Mouse (Mus musculus) heart, embryonic 12.5 days (tissue): ENCODE measurements around the gene Mta3. TPM values are rescaled to one million over a fixed set of nuclear protein-coding genes. Genes with fewer than 3 reads are reported as not detected.

ENCODE experiments used
- ATAC-seq: fragments of 200-750 bp; cut with Nextera tagmentation; 2 replicates; pipeline ENCODE4 v1.8.0; 2017; ENCODE audit warnings: moderate TSS enrichment, moderate library complexity; ENCODE audit not compliant: insufficient number of reproducible peaks, low FRiP score
- H3K27ac ChIP-seq: fragments of 300-500 bp; sonication (generic); 2 replicates; pipeline ENCODE4 v1.5.1; 2016; ENCODE audit warnings: mild to moderate bottlenecking, moderate library complexity; ENCODE audit not compliant: poor library complexity, severe bottlenecking
- H3K27me3 ChIP-seq: fragments of 300-500 bp; sonication (generic); replicated peaks from 2 replicates; pipeline ENCODE4 v1.6.1; 2016; ENCODE audit warnings: mild to moderate bottlenecking, moderate library complexity
- H3K36me3 ChIP-seq: fragments of 300-500 bp; sonication (generic); 2 replicates; pipeline ENCODE4 v1.6.1; 2016; ENCODE audit warnings: mild to moderate bottlenecking, moderate library complexity
- H3K4me1 ChIP-seq: fragments of 300-500 bp; sonication (generic); replicated peaks from 2 replicates; pipeline ENCODE4 v1.6.1; 2016; ENCODE audit warnings: mild to moderate bottlenecking
- H3K4me2 ChIP-seq: fragments of 300-500 bp; sonication (generic); 2 replicates; pipeline ENCODE4 v1.6.1; 2016; ENCODE audit warnings: mild to moderate bottlenecking, moderate library complexity
- H3K4me3 ChIP-seq: fragments of 300-500 bp; sonication (generic); 2 replicates; pipeline ENCODE4 v1.5.1; 2016; ENCODE audit warnings: mild to moderate bottlenecking
- H3K9ac ChIP-seq: fragments of 300-500 bp; sonication (generic); 2 replicates; pipeline ENCODE4 v1.6.1; 2016; ENCODE audit warnings: mild to moderate bottlenecking, moderate library complexity
- H3K9me3 ChIP-seq: fragments of 300-500 bp; sonication (generic); replicated peaks from 2 replicates; pipeline ENCODE4 v1.6.1; 2016; ENCODE audit warnings: mild to moderate bottlenecking, moderate library complexity
- WGBS: fragments of 180-500 bp; shearing (Covaris S2); methylation state at CpG from one replicate; pipeline ENCODE4 v1.1.7; 2016; 5-methylcytosine and 5-hydroxymethylcytosine counted together
- polyA plus RNA-seq: library from polyadenylated mRNA; unstranded; fragments of >200 nt; fragmentation: Nextera tagmentation; extraction: Ambion mirVana; gene quantifications from 2 replicates; pipeline ENCODE4 v1.2.1, GENCODE M21; 2016

The Mta3 gene
- polyA plus RNA-seq, 1 experiment from 2014 or later = 42.8 TPM

- Histone ChIP-seq H3K4me1 (no peaks in the 10 kb centered on the region), H3K36me3 (no peaks in the 10 kb centered on the region), H3K27ac (no peak overlapping the region), H3K4me3 (no peak overlapping the region), H3K9ac (no peak overlapping the region), H3K9me3 (no peaks in the 10 kb centered on the region), H3K27me3 (0 out of 2 replicates have a peak, but pooled peaks cover 9% of the 10 kb centered on the region), H3K4me2 (no peak overlapping the region)
- ATAC-seq = no peak
- 78% methylated on average over 3 of the region's 3 CpGs for WGBS
Measured at GRCm38 (mm10) chr17:83836048-83836447, 130.1 kb downstream of the Mta3 start.

GRCm38 (mm10) chr17:83837659-83838190, 131.8 kb downstream of the Mta3 start:
- no peak overlapping the region for H3K4me2 ChIP-seq
- no peak overlapping the region for H3K4me3 ChIP-seq
- no peak overlapping the region for H3K27ac ChIP-seq
- H3K4me1 ChIP-seq = no peaks in the 10 kb centered on the region
- no peak for ATAC-seq
- no peaks in the 10 kb centered on the region for H3K36me3 ChIP-seq
- no peaks in the 10 kb centered on the region for H3K9me3 ChIP-seq
- WGBS = 76% methylated on average over 8 of the region's 8 CpGs
- H3K9ac ChIP-seq = no peak overlapping the region
- H3K27me3 ChIP-seq = 0 out of 2 replicates have a peak, but pooled peaks cover 9% of the 10 kb centered on the region

GRCm38 (mm10) chr17:83839132-83839531, 133.2 kb downstream of the Mta3 start:
- no peak overlapping the region for H3K4me3 ChIP-seq
- 0 out of 2 replicates have a peak, but pooled peaks cover 9% of the 10 kb centered on the region for H3K27me3 ChIP-seq
- WGBS = 67% methylated on average over 9 of the region's 9 CpGs
- peaks cover 9% of the 10 kb centered on the region; the same call in 1 of the 2 replicates for H3K4me1 ChIP-seq
- H3K27ac ChIP-seq = no peak overlapping the region
- ATAC-seq = no peak
- no peaks in the 10 kb centered on the region for H3K9me3 ChIP-seq
- no peaks in the 10 kb centered on the region for H3K36me3 ChIP-seq
- H3K4me2 ChIP-seq = no peak overlapping the region
- H3K9ac ChIP-seq = no peak overlapping the region

- Histone ChIP-seq H3K9me3 (no peaks in the 10 kb centered on the region), H3K4me2 (no peak overlapping the region), H3K36me3 (no peaks in the 10 kb centered on the region), H3K9ac (no peak overlapping the region), H3K4me3 (no peak overlapping the region), H3K27me3 (0 out of 2 replicates have a peak, but pooled peaks cover 9% of the 10 kb centered on the region), H3K27ac (no peak overlapping the region), H3K4me1 (peaks cover 9% of the 10 kb centered on the region; the same call in 1 of the 2 replicates)
- ATAC-seq = no peak
- 78% methylated on average over 5 of the region's 5 CpGs for whole genome bisulfite sequencing
Measured at GRCm38 (mm10) chr17:83841011-83841410, 135.0 kb downstream of the Mta3 start.

GRCm38 (mm10) chr17:83843780-83844179, 137.8 kb downstream of the Mta3 start:
- Histone ChIP-seq H3K4me1 (peaks cover 9% of the 10 kb centered on the region; the same call in 1 of the 2 replicates), H3K4me2 (no peak overlapping the region), H3K4me3 (no peak overlapping the region), H3K27ac (no peak overlapping the region), H3K27me3 (0 out of 2 replicates have a peak, but pooled peaks cover 3% of the 10 kb centered on the region), H3K9ac (no peak overlapping the region), H3K36me3 (no peaks in the 10 kb centered on the region), H3K9me3 (no peaks in the 10 kb centered on the region)
- 21% methylated on average over 7 of the region's 7 CpGs for WGBS
- peak; percentile 51; the same call in 1 of the 2 replicates for ATAC-seq

- 77% methylated on average over 7 of the region's 8 CpGs for WGBS
- H3K36me3 ChIP-seq = no peaks in the 10 kb centered on the region
- no peak overlapping the region for H3K4me3 ChIP-seq
- H3K27me3 ChIP-seq = 0 out of 2 replicates have a peak, but pooled peaks cover 4% of the 10 kb centered on the region
- no peak overlapping the region for H3K27ac ChIP-seq
- H3K4me1 ChIP-seq = peaks cover 15% of the 10 kb centered on the region
- H3K9me3 ChIP-seq = no peaks in the 10 kb centered on the region
- ATAC-seq = no peak
- no peak overlapping the region for H3K4me2 ChIP-seq
- no peak overlapping the region for H3K9ac ChIP-seq
Measured at GRCm38 (mm10) chr17:83845538-83845937, 139.6 kb downstream of the Mta3 start.

GRCm38 (mm10) chr17:83846301-83847021, 140.5 kb downstream of the Mta3 start:
- H3K9ac ChIP-seq = no peak overlapping the region
- no peak overlapping the region for H3K27ac ChIP-seq
- WGBS = 74% methylated on average over 21 of the region's 21 CpGs

GRCm38 (mm10) chr17:83847100-83847499, 141.1 kb downstream of the Mta3 start:
- Histone ChIP-seq H3K9me3 (no peaks in the 10 kb centered on the region), H3K27ac (no peak overlapping the region), H3K4me3 (no peak overlapping the region), H3K9ac (no peak overlapping the region), H3K36me3 (no peaks in the 10 kb centered on the region), H3K4me1 (peaks cover 15% of the 10 kb centered on the region), H3K4me2 (no peak overlapping the region), H3K27me3 (0 out of 2 replicates have a peak, but pooled peaks cover 4% of the 10 kb centered on the region)
- 68% methylated on average over 6 of the region's 6 CpGs for WGBS
- no peak for ATAC-seq

More at GRCm38 (mm10) chr17:83846301-83847021, 140.5 kb downstream of the Mta3 start:
- ATAC-seq = no peak
- no peak overlapping the region for H3K4me3 ChIP-seq
- 0 out of 2 replicates have a peak, but pooled peaks cover 4% of the 10 kb centered on the region for H3K27me3 ChIP-seq
- H3K4me1 ChIP-seq = peaks cover 15% of the 10 kb centered on the region
- no peaks in the 10 kb centered on the region for H3K9me3 ChIP-seq
- no peak overlapping the region for H3K4me2 ChIP-seq
- H3K36me3 ChIP-seq = no peaks in the 10 kb centered on the region

GRCm38 (mm10) chr17:83847815-83848214, 141.9 kb downstream of the Mta3 start, which contains the start of gene Haao:
Haao (minus strand) TSS chr17:83847963.
- H3K27me3 ChIP-seq = 0 out of 2 replicates have a peak, but pooled peaks cover 4% of the 10 kb centered on the region
- ATAC-seq = no peak
- 68% methylated on average over 3 of the region's 3 CpGs for WGBS

GRCm38 (mm10) chr17:83848482-83848881, 142.5 kb downstream of the Mta3 start:
- Histone ChIP-seq H3K9me3 (no peaks in the 10 kb centered on the region), H3K27ac (no peak overlapping the region), H3K27me3 (0 out of 2 replicates have a peak, but pooled peaks cover 4% of the 10 kb centered on the region), H3K36me3 (no peaks in the 10 kb centered on the region), H3K4me2 (no peak overlapping the region), H3K9ac (no peak overlapping the region), H3K4me3 (no peak overlapping the region), H3K4me1 (peaks cover 9% of the 10 kb centered on the region)
- WGBS = 52% methylated on average over 4 of the region's 4 CpGs
- ATAC-seq = no peak

More at GRCm38 (mm10) chr17:83847815-83848214, 141.9 kb downstream of the Mta3 start, which contains the start of gene Haao:
- Histone ChIP-seq H3K9ac (no peak within 1 kb of the TSS), H3K36me3 (no peaks in the 10 kb centered on the region), H3K27ac (no peak within 1 kb of the TSS), H3K4me3 (no peak within 1 kb of the TSS), H3K4me2 (no peak within 1 kb of the TSS), H3K4me1 (peaks cover 15% of the 10 kb centered on the region), H3K9me3 (no peaks in the 10 kb centered on the region)

GRCm38 (mm10) chr17:83849081-83849675, 143.2 kb downstream of the Mta3 start:
- H3K4me3 ChIP-seq = no peak overlapping the region
- WGBS = 62% methylated on average over 12 of the region's 12 CpGs

More at GRCm38 (mm10) chr17:83849081-83849675, 143.2 kb downstream of the Mta3 start:
- Histone ChIP-seq H3K27ac (no peak overlapping the region), H3K4me1 (peaks cover 6% of the 10 kb centered on the region), H3K9me3 (no peaks in the 10 kb centered on the region), H3K9ac (no peak overlapping the region), H3K4me2 (no peak overlapping the region), H3K36me3 (no peaks in the 10 kb centered on the region), H3K27me3 (0 out of 2 replicates have a peak, but pooled peaks cover 4% of the 10 kb centered on the region)
- no peak for ATAC-seq
